Mouse (Mus musculus) Muller cell, postnatal 12 days (primary cell): Measurements from ENCODE around the gene Fermt2.

Experiments used
- DNase-seq: peaks from one replicate; pipeline ENCODE4 v3.0.0-alpha.2; 2015; ENCODE audit errors: inconsistent ontology term

Fermt2 gene

DNA sequence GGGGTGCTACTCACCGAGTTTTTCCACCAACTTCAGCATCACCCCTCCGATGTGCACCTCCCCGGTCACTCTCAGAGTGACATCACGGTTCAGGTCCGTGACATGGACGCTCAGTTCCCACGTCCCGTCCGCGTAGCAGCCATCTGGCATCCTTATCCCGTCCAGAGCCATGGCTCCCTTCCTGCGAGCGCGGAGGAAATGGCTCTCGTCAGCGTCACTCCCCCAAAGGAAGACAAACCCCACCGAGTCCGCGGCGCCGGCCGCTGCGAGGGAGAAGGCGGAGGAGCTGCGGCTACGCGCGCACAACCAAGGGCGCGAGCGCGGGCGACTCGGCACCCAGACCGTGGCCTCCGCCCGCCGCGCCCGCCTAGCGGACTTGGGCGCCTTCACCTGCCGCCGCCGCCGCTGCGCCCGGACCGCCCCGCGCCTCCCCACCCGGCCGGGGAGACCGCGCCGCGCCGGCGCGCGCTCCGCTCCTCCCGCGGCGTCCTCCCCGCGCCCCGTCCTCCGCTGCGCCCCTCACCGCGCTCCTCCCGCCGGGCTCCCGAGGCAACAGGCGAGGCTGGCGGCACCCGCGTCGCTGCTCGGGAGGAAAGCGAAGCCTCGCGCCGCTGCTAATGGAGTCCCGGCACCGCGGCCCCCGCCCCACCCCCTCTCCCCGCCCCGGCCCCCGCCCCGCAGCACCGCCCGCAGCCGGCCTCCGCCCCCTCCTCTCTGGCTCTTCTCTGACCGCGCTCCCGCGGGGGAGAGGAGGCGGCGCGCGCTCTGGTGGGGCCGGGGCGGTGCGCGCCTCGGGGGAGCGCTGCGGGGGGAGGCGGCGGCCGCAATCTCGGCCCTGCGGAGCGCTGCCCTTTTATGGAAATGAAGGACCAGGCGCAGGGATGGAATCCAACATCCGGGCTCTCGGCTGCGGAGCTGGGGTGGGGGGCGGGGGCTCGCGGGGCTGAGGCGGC is at the start of gene Fermt2:
TSS of gene Fermt2 (minus strand) at position 708 of the 953 bp plus-strand sequence.
- DNase-seq: peak; percentile 97

DNA sequence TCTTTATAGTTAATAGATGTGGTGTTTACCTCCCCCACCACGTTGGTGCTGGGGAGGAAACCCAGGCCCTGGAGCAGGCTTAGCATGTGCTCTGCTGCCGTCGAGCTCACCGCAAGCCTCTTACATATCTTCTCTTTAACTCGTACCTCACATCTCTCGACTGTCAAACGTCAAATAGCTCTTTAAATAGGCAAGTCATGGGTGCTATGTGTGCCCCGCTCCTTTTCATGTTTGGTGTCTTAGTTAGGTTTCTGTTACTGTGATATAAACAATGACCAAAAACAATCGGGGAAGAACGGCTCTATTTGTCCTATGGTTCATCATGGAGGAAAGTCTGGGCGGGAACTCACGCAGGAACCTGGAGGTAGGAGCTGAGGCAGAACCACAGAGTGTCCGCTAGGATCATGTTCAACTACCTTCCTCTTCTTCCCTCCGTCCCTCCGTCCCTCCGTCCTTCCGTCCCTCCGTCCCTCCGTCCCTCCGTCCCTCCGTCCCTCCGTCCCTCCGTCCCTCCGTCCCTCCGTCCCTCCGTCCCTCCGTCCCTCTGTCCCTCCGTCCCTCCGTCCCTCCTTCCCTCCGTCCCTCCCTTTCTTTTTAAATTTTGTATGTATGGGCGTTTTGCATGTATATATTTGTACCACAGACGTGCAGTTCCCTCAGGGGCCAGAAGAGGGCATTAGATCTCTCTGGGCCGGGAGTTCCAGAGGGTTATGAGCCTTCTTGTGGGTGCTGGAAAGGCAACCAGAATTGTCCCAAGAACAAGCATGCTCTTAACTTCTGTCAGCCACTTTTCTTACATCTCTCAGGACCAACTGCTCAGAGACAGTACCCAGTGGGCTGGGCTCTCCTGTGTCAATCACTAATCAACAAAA is 36.4 kb upstream of the Fermt2 start:
- no peak for DNase-seq

DNA sequence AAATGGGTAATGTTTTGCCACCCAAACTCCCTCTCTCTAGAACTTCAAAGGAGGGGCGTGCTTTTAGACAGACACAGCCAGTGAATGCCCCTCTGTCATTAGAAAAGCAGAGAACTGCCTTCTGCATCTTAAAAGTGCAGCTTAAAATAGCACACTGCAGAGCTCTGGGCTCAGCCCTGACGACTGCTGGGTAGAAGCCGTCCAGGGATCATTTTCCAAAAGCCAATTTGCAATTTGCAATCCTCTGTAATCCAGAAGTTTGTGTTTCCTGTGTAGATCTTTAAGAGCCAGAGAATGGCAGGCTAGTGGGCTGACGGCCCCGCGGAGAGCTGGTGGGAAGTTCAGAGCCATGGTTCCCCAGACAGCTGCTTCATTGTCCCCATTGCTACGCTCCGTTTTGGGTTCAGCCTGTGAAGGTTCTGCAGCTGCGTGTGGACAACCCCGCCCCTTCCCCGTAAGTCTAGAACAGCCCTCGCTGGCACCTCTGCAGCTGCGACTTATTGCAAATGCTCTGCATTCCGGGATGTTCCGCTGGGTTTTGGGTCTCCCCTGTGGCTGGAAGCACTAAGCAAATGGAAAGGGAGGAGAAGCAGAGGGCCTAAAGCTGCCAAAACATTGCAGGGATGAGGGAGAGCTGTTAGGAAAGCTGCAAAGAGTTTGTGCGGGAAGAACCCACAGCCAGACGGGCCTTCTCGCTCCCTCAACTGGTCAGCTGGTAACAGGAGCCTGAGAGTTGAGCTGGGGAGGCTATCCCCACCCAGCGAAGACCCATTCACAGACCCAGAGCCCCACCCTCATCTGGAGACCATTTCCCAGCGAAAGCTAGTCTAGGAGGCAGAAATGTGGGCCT is 35.5 kb upstream of the Fermt2 start:
- peak; percentile 70 for DNase-seq

DNA sequence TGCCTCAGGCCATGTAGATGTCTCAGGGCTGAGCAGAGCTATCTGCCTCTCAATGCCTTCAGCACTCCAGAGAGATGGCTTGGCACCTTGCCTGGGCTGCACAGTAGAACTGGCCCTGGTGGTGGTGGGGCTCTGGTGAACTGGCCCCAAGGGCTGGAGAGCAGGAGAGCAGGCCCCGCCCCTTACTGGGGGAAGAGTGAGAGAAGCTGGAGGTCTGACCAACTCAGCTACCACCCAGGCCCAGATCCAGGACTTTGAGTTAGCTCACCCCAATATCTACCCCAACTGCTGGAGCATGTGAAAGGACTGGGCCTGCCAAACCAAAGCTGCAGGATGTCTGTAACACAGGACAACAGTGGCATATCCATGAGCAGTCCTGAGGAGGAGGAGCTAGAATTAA is 33.7 kb upstream of the Fermt2 start:
- peak; percentile 88 for DNase-seq

DNA sequence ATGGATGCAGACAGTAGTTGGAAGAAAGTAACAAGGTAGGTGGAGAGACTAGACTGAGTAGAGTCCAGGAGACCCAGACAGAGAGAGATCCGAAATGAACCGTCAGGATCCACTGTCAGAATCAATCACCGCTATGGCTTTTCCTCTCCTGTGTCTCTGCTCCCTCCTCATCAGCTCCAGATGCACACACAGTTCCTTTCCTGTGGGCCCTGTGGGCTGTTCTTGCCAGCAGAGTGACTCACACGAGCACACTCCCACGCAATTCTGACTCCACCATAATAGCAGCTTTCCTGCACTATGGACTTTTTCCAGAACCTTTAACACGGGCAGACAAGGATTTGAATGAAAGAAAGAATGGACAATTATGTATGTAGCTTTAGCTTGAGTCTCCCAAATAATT is 31.8 kb upstream of the Fermt2 start:
- peak; percentile 80 for DNase-seq

DNA sequence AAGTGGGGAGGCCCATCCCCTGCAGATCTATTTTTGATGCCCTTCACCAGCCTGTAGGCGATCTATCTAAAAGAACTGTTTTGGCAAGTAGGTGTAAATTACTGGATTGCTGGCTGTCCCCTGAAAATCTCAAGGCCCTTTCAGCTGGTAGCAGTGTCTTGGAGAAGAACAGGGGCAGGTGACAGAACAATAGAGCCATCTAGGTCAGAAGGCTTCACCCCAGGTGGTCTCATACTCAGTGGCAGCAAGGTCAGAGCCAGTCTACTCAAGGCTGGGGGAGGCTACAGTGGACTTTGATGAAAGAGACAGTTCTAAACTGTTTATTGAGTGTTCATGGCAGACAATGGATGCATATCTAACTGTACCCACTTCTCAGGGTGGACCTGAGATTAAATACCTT is 29.1 kb upstream of the Fermt2 start:
- DNase-seq: no peak

DNA sequence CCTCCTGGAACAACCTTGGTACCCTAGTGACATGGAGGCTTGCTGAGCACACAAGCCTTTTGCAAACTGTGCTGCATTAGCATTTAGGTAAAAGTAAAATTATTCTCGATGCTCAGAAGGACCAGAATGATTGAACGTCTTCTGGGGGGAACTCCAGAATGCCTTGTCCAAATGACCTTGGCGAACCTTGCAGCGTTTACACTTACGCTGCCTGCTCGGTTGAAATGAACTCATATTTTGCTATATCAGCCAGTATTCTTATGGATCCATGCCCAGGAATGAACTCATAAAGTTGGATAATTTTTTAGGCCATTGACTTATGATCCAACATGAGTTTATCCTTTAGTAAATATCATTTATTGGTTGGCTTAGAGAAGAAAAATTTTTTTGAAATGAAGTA is 24.4 kb upstream of the Fermt2 start:
- DNase-seq: no peak

DNA sequence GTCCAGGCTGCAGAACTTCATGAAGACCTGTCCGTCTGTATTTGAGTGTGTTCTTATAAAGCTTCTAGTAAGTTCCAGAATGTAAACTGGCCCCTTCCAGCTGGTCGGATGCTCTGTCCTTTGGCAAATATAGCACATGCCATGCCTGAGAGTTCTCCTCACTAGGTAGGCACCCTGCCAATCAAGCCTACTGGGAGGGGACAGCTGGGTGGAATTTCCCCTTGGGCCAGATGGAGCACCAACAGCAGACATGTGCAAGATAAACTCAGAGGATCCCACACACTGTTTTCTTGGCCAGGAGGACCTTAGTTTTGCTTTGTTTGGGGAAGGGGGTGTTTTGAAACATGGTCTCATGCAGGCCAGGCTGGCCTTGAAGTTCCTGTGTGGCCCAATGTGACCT is 23.9 kb upstream of the Fermt2 start:
- peak; percentile 79 for DNase-seq

DNA sequence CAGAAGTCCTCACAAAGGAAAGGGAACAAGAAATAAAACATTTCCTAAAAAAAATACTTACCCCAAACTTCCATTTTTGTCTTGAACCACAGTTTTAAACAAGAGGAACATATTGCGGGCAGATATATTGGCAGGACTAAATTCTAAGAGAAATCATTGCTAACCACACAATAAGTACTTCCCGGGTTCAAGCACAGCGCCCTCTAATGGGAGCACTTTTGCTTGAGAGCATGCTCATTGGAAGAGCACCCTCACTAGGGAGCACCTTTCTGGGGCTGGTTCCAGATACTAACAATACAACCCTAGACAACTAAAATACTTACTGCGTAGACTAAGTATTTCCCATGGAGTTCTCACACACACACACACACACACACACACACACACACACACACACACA is 22.5 kb upstream of the Fermt2 start:
- no peak for DNase-seq

DNA sequence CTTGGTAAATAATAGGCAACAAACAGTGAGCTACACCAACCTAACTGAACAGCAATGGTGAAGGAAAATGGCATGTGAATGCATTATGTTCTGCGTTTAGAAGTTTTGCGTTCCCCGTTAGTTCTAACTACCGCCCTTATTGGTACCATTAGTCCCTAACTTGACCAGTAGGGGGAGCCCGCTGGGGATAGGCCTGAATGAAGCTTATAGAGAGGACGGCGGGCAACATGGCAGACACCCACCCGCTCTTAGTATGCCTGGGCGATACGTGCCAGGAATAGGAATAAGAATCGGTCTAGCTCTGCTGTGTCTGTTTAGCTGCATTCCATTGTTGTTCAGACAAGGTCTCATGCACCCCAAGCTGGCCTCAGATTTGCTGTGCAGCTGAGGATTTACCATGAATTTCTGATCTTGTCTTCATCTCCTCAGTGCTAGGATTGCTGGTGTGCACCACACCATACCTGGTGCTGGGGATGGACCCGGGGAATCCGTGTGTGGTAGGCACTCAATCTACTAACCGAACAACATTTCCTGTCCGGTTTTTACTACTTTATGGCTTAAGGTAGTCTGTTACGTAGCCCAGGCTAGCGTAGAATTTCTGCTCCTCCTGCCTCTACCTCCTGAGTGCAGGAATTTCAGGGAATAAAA is 21.3 kb upstream of the Fermt2 start:
- no peak for DNase-seq

DNA sequence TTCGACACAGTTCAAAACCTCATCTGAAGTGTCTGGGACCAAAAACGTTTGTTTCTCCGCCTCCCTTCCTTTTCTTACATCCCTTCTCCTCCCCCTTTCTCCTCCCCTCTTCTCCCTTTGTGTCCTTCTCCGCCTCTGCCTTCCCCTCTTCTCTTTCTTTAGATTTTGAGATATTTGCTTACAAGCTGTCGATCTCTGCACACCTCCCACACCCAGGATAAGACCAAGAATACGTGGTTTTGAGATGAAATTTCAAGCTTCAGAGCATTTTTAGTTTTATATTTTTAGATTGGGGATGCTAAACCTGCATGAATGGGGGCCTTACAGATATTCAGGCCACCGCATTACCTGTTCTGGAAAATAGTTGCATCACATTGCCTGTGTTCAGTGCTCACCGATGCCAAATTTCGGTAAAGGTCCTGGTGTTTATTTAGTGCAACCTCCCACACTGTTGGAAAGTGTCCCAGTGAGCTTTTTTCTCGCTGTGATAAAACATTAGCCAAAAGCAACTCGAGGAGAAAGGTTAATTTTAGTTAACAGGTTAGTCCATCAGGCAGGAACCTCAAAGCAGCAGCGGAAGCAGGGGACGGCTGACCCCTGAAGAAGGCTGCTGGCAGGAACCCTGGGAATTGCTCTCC is 20.2 kb upstream of the Fermt2 start:
- no peak for DNase-seq

DNA sequence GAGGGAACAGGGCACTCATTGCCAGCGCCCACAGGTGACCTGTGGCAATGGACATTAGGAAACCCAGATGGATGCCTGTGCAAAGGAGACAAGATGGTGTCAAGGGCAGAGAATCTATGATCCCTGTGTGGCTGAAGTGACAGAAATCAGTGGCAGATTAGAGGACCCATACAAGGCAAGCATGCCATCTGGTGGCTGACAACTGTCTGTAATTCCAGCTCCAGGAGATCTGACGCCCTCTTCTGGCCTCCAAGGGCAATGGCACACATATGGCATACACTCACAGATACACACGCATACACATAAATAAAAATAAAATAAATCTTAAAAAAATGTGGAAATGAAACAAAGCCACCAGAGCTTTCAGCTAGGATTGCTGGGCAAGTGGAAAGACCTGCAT is 18.2 kb upstream of the Fermt2 start:
- no peak for DNase-seq

DNA sequence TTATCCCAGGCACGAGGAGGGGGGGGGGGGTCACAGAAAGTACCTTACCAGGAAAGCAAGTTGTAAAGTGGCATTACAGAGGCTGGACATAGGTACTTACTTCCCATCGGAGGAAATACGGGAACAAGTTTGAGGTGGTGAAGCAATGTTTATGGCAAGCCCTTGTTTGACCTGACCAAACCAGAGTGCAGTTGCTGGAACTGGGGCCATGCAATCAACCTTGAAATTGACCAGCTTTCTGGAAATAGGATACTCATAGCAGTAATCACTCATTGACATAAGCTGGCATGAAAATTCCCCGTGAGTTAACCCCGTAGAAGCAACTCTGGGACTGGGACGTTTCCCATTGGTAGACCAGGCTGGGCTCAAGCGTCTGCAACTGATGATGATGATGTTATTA is 15.0 kb upstream of the Fermt2 start:
- DNase-seq: no peak

DNA sequence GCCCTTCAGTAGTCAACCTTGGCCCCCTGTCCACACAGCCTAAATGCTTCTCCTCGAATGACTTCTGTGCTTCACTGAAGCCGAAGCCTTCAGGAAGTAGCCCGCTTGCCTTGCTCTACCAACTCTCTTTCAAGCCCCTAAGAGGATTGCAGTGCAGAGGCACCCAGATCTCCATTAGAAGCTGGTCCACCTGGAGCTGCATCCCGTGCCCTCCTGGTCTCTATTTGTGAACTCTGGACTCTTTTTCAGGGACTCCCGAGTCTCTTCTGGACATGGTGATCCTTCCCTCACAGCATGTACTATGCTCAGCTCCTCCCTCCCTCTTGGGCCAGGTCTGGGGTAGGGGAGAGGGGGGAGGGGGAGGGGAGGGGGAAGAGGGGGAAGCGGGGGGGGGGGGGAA is 14.1 kb upstream of the Fermt2 start:
- DNase-seq: no peak

DNA sequence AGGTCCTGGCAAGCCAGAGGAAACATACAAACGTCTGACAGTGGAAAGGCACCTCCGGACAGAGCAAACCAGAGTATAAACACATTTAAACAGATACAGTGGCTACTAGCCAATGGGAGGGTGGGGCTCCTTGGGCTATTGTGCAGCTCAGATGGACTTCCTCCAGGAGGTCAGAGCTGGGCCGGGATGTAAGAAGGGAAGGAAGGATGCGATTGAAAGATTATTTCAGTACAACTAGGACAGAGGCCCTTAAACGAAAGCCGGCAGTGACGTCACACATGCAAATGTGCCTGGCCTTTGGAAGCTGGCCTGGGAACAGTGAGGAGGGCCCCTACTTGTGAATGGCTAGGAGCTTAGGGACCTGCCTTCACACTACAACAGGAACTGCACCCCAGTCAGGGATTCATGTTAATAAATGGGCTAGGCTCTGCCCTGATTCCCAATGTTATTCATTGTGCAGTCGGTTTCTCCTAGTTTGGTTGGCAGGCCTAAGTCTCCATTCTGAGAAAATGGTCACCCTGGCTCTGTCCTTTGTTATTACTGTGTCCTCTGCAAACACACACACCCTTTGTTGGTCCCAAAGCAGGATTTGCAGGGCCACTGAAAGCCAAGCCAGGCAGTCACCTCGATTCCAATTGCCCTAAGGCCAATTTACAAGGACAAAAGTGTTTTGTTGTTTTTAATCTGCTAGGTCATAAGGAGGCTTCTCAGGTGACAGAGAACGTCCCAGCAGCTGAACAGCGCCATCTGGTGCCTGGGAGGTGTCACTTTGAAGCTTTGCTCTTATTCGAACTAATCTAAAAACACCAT is 9.9 kb upstream of the Fermt2 start:
- peak; percentile 77 for DNase-seq

DNA sequence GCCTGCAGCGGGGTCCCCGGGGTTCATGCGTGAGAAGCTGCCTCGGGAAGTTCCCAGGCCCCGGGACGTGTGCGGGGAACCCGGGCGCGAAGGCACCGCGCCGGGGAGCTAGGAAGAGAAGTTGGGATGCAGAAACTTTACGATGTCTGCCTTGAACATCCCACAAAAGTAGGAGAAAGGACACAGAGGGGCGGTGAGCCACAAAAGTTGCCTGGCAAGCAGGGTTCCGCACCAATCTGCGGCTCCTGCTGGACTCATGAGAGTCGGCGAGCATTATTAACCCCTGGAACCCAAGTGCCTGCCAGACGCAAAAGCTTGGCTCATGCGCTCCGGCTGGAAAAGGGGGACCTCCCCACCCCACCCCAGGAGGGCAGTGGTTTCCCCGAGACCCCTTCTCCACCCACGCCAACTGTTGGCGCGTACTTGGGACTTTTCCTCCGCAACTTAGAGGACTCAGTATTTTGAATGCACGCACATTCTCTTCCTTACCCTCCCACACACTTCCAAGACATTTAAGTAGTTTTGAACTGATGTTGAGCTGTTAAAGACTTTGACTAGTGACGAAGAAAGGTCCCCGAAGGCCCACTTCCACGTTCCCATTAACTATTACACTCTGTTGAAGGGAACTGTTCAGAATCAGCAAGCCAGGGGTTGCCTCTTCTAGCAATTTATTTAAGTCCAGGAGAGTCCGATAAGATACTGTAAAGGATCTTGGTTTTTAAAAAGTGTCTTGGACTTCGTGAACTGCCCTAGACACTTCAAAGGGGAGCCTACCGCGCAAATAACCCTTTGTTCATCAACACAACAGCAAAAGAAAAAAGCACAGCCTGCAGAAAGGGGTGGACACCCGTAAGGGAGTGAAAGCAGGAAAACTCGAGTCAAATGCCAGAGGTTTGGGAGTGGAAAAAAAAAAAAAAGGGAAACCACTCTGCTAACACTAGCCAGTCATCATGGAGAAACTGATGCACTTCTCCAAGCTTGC is 737 bp upstream of the Fermt2 start:
- DNase-seq: peak; percentile 38

DNA sequence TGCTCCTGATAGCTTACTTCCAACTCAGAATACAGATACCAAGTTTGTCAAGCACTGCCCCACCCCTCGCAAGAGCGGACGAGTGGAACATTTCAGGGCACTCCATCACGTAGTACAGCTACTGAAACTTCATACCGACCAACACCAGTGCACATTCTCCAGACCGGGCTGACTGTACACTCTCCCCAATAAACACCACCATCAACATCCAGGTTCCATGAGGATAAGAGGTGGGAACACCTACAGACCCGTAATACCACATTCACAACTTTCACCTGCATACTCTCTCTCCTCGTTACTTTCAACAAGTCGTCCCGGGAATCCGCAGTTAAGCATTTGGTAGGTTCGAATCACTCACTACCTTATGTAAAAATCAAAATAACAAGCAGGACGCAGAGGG is 1.1 kb downstream of the Fermt2 start:
- DNase-seq: peak; percentile 31

DNA sequence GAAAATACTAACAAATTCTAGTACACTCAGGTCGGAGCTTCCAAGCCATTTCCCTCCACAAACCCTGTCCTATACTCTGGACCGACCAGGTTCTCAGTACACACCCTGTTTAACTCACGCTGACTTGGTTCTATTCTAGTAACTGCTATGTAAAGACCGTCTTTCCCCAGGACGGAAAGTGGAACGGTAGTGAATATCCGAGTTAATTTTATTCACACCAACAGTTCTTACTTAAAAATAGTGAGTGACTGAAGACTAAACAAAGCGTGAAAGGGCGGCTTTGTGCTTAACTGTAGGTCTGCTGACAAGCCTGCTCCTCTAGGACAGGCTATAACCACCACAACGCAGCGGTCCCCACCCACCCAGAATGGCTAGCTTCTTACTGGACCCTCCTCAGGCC is 14.1 kb downstream of the Fermt2 start:
- no peak for DNase-seq

DNA sequence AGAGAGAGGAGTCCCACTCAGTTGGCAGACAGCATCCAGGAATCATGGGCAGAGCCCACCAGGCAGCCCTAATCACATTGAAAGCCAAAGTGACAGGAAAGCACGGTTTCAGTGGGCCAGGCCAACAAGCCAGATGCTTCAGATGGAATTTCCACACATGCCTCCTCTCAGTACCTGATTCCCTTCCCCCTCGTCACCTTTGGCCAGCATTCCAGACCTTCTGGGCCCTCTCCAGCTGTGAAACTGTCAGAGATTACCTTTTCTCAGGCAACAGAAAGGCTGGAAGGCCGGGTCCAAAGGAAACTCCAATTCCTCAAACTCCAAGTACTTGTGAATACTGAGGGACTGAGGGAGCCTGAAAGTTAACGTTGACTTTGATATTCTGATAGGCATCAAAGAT is 19.1 kb downstream of the Fermt2 start:
- DNase-seq: no peak
